In genomic region chr12:101810515-101810914, GRCm38 (mm10) we compare ENCODE assay signal across 13 mouse cellular contexts. TPM values are rescaled to one million over a fixed set of nuclear protein-coding genes. Genes with fewer than 3 reads are reported as not detected.
DNase-seq lines count a peak whose midpoint lies in the region; ATAC-seq lines count a peak whose summit lies in the region.
"Had no signal": no experiment of that assay in that cellular context is flagged by ENCODE, and none has a peak within 500 bp of the region (broad histone marks: within the 10 kb centered on the region; RNA-seq: fewer than 3 reads in every experiment).

No protein-coding gene starts in this region.

- peak; percentile 67 for ATAC-seq in cerebellum, adult (ENCODE audit: insufficient number of reproducible peaks, low FRiP score, low TSS enrichment)
- ATAC-seq in activated CD4-positive, CD25-positive, alpha-beta regulatory T cell, adult 4 months = no peak
- ATAC-seq: CD4-positive, CD25-positive, alpha-beta regulatory T cell, adult 4 months; Patski had no signal

- intact Hi-C loops in heart, postnatal 10 days (cut with DNase I) = no loop called here
- intact Hi-C loops in left cerebral cortex, postnatal 10 days (cut with DNase I) = no loop called here

- no peak overlapping the region for H3K4me3 ChIP-seq in heart, embryonic 10.5 days
- H3K4me3 ChIP-seq: hindbrain, embryonic 15.5 days had no signal

- H3K9me3 ChIP-seq in heart, embryonic 10.5 days = no peaks in the 10 kb centered on the region
- H3K9me3 ChIP-seq: hindbrain, embryonic 15.5 days had no signal

- no peaks in the 10 kb centered on the region for H3K36me3 ChIP-seq in heart, embryonic 10.5 days
- H3K36me3 ChIP-seq: hindbrain, embryonic 15.5 days had no signal

- H3K4me1 ChIP-seq in heart, embryonic 10.5 days = no peaks in the 10 kb centered on the region
- H3K4me1 ChIP-seq: hindbrain, embryonic 15.5 days had no signal

- WGBS in heart, embryonic 10.5 days = 64% methylated on average over 2 of the region's 2 CpGs

- no peaks in the 10 kb centered on the region for H3K27me3 ChIP-seq in heart, embryonic 10.5 days (ENCODE audit: insufficient read depth, poor library complexity, severe bottlenecking)
- H3K27me3 ChIP-seq: hindbrain, embryonic 15.5 days; Patski had no signal

- H3K27ac ChIP-seq in heart, embryonic 10.5 days = no peak overlapping the region
- H3K27ac ChIP-seq: hindbrain, embryonic 15.5 days; stomach, postnatal 0 days had no signal

- peak; percentile 37 to 44 for DNase-seq in heart, postnatal 10 days
- DNase-seq in heart, embryonic 10.5 days (ENCODE audit: low spot score) = no peak
- peak; percentile 83 for DNase-seq in Muller cell, postnatal 12 days (ENCODE audit: inconsistent ontology term)
- DNase-seq in fibroblast of lung, adult 2 months (ENCODE audit: low read depth) = peak; percentile 91
- no peak for DNase-seq in left cerebral cortex, postnatal 10 days (ENCODE audit: extremely low spot score in 1 of 2, low spot score in 2 of 2)
- no peak for DNase-seq in frontal cortex, postnatal 10 days (ENCODE audit: low spot score in 2 of 2)
- DNase-seq: kidney, postnatal 10 days had no signal

RNA-seq across cellular contexts. Expression of gene Fbln5, which starts 8.3 kb away (rescaled TPM):
- total RNA-seq in heart, postnatal 10 days (2021) = 10 to 100 TPM; 47.1 to 52.2 TPM
- polyA plus RNA-seq in heart, embryonic 10.5 days (2016; fragmentation: Nextera tagmentation; extraction: Ambion mirVana) = 4.1 and 7.9 TPM in 2 replicates
- polyA plus RNA-seq in activated CD4-positive, CD25-positive, alpha-beta regulatory T cell, adult 4 months (2017; shearing (Covaris generic)) = not detected
- total RNA-seq in left cerebral cortex, postnatal 10 days (2021) = 10 to 100 TPM; 10.9 to 13.2 TPM
- polyA plus RNA-seq: CD4-positive, CD25-positive, alpha-beta regulatory T cell, adult 4 months had no signal

Comparison
In these comparisons a context has a peak if more than half of its experiments do, and no peak if none do; other contexts are left out.
1. DNase-seq: peak in heart, postnatal 10 days (2 of 2), Muller cell, postnatal 12 days (single experiment) and fibroblast of lung, adult 2 months (single experiment); none in heart, embryonic 10.5 days (single experiment), left cerebral cortex, postnatal 10 days (0 of 2) and frontal cortex, postnatal 10 days (0 of 2).